Mouse (Mus musculus) limb, embryonic 10.5 days (tissue): Measurements from ENCODE around the gene Vamp1. TPM values are rescaled to one million over a fixed set of nuclear protein-coding genes. Genes with fewer than 3 reads are reported as not detected.

Experiments used
- DNase-seq: peaks from one replicate; pipeline ENCODE4 v3.0.0-alpha.2; 2017; ENCODE audit warnings: low spot score
- H3K27ac ChIP-seq: fragments of 300-500 bp; sonication (generic); 2 replicates; pipeline ENCODE4 v1.5.1; 2016; ENCODE audit warnings: mild to moderate bottlenecking
- H3K27me3 ChIP-seq: fragments of 300-500 bp; sonication (generic); 2 replicates; pipeline ENCODE4 v1.6.1; 2016; ENCODE audit warnings: low read depth, mild to moderate bottlenecking; ENCODE audit not compliant: poor library complexity, severe bottlenecking
- H3K36me3 ChIP-seq: fragments of 300-500 bp; sonication (generic); 2 replicates; pipeline ENCODE4 v1.6.1; 2016; ENCODE audit warnings: mild to moderate bottlenecking, moderate library complexity
- H3K4me1 ChIP-seq: fragments of 300-500 bp; sonication (generic); 2 replicates; pipeline ENCODE4 v1.6.1; 2016
- H3K4me3 ChIP-seq: fragments of 300-500 bp; sonication (generic); 2 replicates; pipeline ENCODE4 v1.5.1; 2016; ENCODE audit warnings: mild to moderate bottlenecking, moderate library complexity
- H3K9me3 ChIP-seq: fragments of 300-500 bp; sonication (generic); replicated peaks from 2 replicates; pipeline ENCODE4 v1.6.1; 2016; ENCODE audit warnings: mild to moderate bottlenecking
- WGBS: fragments of 180-500 bp; shearing (Covaris S2); methylation state at CpG from one replicate; pipeline ENCODE4 v1.1.7; 2016; 5-methylcytosine and 5-hydroxymethylcytosine counted together
- polyA plus RNA-seq: library from polyadenylated mRNA; unstranded; fragments of >200 nt; fragmentation: Nextera tagmentation; extraction: Ambion mirVana; gene quantifications from 2 replicates; pipeline ENCODE4 v1.2.1, GENCODE M21; 2016

The Vamp1 gene
- polyA plus RNA-seq: 3.2 and 3.9 TPM in 2 replicates

DNA sequence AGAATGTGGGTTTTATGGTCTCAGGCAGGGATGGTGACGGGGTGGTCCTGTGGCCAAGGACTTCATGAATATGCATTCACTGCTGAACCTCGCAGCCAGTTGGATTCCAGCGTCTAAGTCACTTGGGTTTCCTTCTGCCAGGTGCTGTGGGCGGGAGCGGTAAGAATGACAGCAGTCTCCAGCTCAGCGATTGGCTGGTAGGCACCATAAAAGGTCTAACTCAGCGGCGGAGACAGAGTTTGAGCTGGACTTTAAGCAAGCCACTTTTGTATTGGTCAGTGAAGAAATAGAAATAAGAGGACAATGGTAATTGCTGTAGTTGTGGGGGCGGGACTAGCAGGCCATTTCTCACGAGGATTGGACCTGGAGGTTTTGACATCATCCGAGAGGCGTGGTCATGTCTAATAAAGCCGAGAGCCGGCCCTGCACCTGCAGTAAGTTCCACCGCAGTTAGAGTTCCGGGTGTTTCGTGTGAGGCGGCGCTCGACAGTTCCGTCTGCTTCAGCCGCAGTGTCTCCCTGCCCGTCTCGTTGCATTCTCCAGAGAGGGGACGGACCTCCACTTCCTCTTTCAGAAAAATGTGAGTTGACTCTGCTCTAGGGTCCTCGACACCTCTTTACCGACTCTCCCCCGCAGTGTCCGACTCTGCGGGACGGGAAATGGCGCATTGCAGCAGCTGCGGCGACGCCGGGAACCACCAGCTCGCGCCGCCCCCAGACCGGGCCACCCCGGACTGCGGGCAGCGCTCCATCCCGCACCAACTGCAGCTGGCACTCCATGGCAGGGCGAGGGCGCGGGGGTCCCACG, at the start of gene Vamp1:
TSS of gene Vamp1 (plus strand) at position 404 of the 807 bp plus-strand sequence.
- peak; percentile 86 for DNase-seq
- Histone ChIP-seq H3K4me3 (peak within 1 kb of the TSS; percentile 82), H3K9me3 (no peaks in the 10 kb centered on the region), H3K27me3 (peaks cover 30% of the 10 kb centered on the region), H3K36me3 (no peaks in the 10 kb centered on the region), H3K4me1 (peaks cover 13% of the 10 kb centered on the region), H3K27ac (peak within 1 kb of the TSS; percentile 86)
- under 1% methylated on average over 48 of the region's 48 CpGs for WGBS

DNA sequence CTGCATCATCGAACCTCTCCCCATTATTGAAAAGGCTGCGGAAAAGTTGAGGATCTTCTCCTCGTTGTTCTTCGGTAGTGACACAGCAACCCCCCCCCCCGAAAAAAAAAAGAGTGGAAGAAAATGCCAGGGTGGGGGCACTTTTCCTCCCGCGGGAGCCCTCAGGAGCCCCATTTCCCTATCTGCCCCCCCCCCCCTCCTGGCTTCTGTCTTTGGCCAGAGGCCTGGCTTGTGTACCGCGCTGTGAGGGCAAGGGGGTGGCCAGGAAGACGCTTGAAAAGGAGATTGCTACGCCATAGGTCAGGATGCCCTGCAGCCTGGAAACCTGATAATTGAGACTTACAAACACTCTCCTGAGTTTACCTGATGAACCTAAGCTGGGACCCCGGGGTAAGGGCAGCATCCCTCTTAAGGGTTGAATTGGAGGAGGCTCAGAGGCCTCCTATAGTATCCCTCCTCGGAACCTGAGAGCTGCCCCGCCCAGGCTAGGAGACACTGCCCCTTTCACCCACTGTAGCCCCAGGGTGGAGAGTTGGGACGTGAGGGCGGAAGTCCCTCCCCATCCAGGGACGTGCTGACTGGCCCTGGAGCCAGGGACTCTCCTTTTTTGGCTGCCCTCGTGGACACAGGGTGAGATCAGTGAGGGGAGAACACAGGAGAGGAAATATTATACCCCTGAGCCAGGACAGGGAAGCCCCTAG, 49.1 kb upstream of the Vamp1 start, which contains the start of gene Gapdh:
TSS of gene Gapdh (minus strand) at position 417 of the 701 bp plus-strand sequence.
- Histone ChIP-seq H3K36me3 (peaks cover 83% of the 10 kb centered on the region), H3K4me1 (peaks cover 44% of the 10 kb centered on the region), H3K9me3 (no peaks in the 10 kb centered on the region), H3K4me3 (peak within 1 kb of the TSS; percentile 74), H3K27ac (peak within 1 kb of the TSS; percentile 98), H3K27me3 (no peaks in the 10 kb centered on the region)
- DNase-seq: peak; percentile 74
- 0% methylated on average over 18 of the region's 18 CpGs for WGBS

GRCm38 (mm10) chr6:125166861-125167650, 48.3 kb upstream of the Vamp1 start:
- Histone ChIP-seq H3K36me3 (peaks cover 83% of the 10 kb centered on the region), H3K4me3 (peak overlapping the region; percentile 74), H3K4me1 (peaks cover 39% of the 10 kb centered on the region), H3K27me3 (no peaks in the 10 kb centered on the region), H3K27ac (peak overlapping the region; percentile 98), H3K9me3 (no peaks in the 10 kb centered on the region)
- 24% methylated on average over 10 of the region's 10 CpGs for WGBS
- peak; percentile 57 for DNase-seq

DNA sequence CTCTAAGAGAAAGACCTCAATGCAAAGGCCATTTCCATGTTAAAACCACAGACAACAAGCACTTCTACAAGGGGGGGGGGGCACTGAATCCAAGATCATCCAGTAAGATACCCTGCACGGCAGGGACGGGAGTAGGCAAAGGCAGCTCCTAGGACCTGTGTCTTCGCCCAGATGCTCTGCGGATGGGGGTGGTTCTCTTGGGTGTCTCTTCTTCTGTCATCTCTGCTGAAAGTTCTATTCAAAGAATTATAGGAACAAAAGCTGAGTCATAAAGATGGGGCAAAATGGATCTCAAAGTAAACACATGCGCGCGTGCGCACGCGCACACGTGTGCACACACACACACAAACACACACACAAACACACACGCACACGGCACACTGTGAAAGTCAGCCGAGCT, 47.3 kb upstream of the Vamp1 start:
- Histone ChIP-seq H3K36me3 (peaks cover 84% of the 10 kb centered on the region), H3K4me3 (no peak overlapping the region), H3K9me3 (no peaks in the 10 kb centered on the region), H3K27me3 (no peaks in the 10 kb centered on the region), H3K27ac (no peak overlapping the region), H3K4me1 (peaks cover 33% of the 10 kb centered on the region)
- WGBS: 94% methylated on average over 14 of the region's 14 CpGs
- no peak for DNase-seq

- Histone ChIP-seq H3K4me1 (peaks cover 23% of the 10 kb centered on the region), H3K9me3 (no peaks in the 10 kb centered on the region), H3K36me3 (peaks cover 84% of the 10 kb centered on the region), H3K27me3 (no peaks in the 10 kb centered on the region), H3K4me3 (no peak overlapping the region), H3K27ac (no peak overlapping the region)
- 88% methylated on average over 6 of the region's 6 CpGs for WGBS
- DNase-seq: no peak
Observed at GRCm38 (mm10) chr6:125170194-125170593, 45.2 kb upstream of the Vamp1 start.

DNA sequence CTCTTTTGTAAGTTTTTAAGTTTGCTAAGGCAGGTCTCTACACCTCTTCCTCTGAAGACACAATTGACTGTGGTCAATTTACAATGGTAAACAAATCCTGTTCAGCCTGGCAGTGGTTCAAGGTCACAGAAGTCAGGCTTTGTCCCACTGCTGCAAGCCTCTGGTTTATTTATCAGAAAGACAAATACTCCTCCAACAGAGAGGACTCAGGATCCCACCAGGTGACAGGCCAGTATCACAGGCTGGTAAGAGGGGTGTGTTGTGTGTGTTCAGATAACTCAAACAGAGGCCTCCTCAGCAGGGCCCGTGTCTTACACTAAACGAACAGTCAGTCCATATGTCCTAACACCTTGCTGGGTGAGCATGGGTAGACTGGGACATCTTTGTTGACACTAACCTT, 42.9 kb upstream of the Vamp1 start:
- no peaks in the 10 kb centered on the region for H3K27me3 ChIP-seq
- peaks cover 100% of the 10 kb centered on the region for H3K36me3 ChIP-seq
- no peak overlapping the region for H3K4me3 ChIP-seq
- no peaks in the 10 kb centered on the region for H3K9me3 ChIP-seq
- no peak overlapping the region for H3K27ac ChIP-seq
- 93% methylated on average over 2 of the region's 2 CpGs for WGBS
- H3K4me1 ChIP-seq: peaks cover 7% of the 10 kb centered on the region
- DNase-seq: no peak

GRCm38 (mm10) chr6:125173256-125173655, 42.1 kb upstream of the Vamp1 start:
- Histone ChIP-seq H3K36me3 (peaks cover 100% of the 10 kb centered on the region), H3K27ac (no peak overlapping the region), H3K4me3 (no peak overlapping the region), H3K4me1 (no peaks in the 10 kb centered on the region), H3K9me3 (no peaks in the 10 kb centered on the region), H3K27me3 (no peaks in the 10 kb centered on the region)
- DNase-seq: no peak
- 94% methylated on average over 7 of the region's 7 CpGs for WGBS

- Histone ChIP-seq H3K9me3 (no peaks in the 10 kb centered on the region), H3K27ac (no peak overlapping the region), H3K27me3 (no peaks in the 10 kb centered on the region), H3K36me3 (peaks cover 99% of the 10 kb centered on the region), H3K4me1 (no peaks in the 10 kb centered on the region), H3K4me3 (no peak overlapping the region)
- no peak for DNase-seq
- WGBS: 86% methylated on average over 5 of the region's 5 CpGs
Observed at GRCm38 (mm10) chr6:125175469-125175868, 39.9 kb upstream of the Vamp1 start.

DNA sequence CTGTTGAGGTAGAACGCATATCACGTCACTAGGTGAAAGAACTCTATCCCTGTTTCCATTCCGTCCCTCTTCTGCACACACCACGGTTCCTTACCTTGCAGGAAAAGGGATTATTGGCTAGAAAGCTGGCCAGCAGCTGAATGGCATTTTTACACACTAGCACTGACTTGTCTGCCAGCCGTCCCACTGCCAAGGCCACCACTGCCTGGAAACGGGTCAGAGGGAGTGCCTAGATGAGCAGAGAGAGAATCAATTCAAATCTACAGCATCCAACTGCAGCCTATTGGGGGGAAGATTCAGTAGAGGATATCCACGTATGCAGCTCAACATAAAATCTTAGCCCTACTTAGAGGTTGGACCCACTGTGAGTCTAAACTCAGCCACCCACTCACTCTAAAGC, 35.8 kb upstream of the Vamp1 start:
- peaks cover 99% of the 10 kb centered on the region for H3K36me3 ChIP-seq
- H3K27ac ChIP-seq: no peak overlapping the region
- no peaks in the 10 kb centered on the region for H3K27me3 ChIP-seq
- H3K9me3 ChIP-seq: no peaks in the 10 kb centered on the region
- no peak for DNase-seq
- no peak overlapping the region for H3K4me3 ChIP-seq
- WGBS: 91% methylated on average over 7 of the region's 7 CpGs
- H3K4me1 ChIP-seq: no peaks in the 10 kb centered on the region

GRCm38 (mm10) chr6:125182133-125182532, 33.2 kb upstream of the Vamp1 start:
- Histone ChIP-seq H3K4me3 (no peak overlapping the region), H3K36me3 (peaks cover 99% of the 10 kb centered on the region), H3K27ac (no peak overlapping the region), H3K9me3 (no peaks in the 10 kb centered on the region), H3K27me3 (no peaks in the 10 kb centered on the region), H3K4me1 (no peaks in the 10 kb centered on the region)
- WGBS: 94% methylated on average over 5 of the region's 5 CpGs
- DNase-seq: no peak

GRCm38 (mm10) chr6:125186203-125186602, 29.1 kb upstream of the Vamp1 start:
- DNase-seq: no peak
- 95% methylated on average over 10 of the region's 10 CpGs for WGBS
- Histone ChIP-seq H3K9me3 (no peaks in the 10 kb centered on the region), H3K27me3 (no peaks in the 10 kb centered on the region), H3K4me3 (no peak overlapping the region), H3K4me1 (peaks cover 9% of the 10 kb centered on the region), H3K27ac (no peak overlapping the region), H3K36me3 (peaks cover 89% of the 10 kb centered on the region)

DNA sequence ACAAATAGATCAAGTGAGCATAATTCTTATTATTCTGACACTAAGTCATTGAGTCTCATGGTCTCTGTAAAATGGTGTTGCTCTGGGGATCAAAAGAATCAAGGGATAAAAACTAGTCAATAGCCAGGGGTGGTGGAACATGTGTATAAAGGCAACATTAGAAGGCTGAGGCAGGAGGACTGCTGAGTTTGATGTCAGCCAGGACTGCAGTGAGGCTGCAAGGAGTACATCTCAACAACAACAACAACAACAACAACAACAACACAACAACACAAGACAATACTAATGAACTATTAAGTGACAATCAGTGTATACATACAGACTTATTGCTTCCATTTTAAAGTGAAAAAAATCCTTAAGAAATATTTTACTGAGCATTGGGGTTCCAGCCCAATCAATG, 24.5 kb upstream of the Vamp1 start:
- Histone ChIP-seq H3K36me3 (peaks cover 69% of the 10 kb centered on the region), H3K9me3 (no peaks in the 10 kb centered on the region), H3K27ac (peak overlapping the region; percentile 99), H3K4me1 (peaks cover 21% of the 10 kb centered on the region), H3K4me3 (peak overlapping the region; percentile 82), H3K27me3 (no peaks in the 10 kb centered on the region)
- no peak for DNase-seq
